ENCODE assay signal across 8 mouse cellular contexts in the genomic region with DNA sequence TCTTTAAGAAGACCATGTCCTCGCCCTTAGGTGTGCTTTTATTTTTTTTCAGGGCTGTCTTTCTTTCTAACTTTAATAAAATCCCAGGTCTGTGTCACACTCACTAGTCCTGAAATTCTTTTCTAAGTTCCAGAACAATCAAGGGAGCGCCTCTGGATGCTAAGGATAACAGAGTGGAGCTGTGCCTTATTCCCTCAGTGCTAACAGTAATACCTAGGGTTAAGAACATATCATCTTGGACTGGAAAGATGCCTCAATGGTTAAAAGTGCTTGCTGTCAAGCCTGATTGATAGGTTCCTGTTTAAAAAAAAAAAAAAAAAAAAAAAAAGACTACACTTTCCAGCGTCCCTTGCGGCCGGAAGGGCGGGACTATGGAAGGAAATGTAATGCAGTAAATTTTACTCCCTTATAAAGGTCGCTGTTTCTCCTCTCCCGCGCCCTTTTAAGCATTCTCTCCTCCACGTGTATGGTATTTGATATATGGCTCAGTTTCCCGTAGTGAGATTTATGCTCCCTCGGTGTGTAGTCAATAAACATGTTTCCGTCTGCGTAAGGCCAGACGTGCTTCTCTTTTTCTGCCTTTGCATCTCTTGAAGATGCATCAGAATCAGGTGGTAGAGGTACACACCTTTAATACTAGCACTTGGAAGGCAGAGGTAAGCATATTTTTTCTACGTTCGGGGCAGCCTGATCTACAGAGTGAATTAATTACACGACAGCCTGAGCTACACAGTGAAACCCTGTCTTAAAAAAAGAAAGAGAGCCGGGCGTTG. TPM values are rescaled to one million over a fixed set of nuclear protein-coding genes. Genes with fewer than 3 reads are reported as not detected.
DNase-seq lines count a peak whose midpoint lies in the region; ATAC-seq and TF ChIP-seq lines count a peak whose summit lies in the region.

No protein-coding gene starts in this region.

- no peak for TF ChIP-seq CTCF in bone marrow macrophage, adult 2 months (IDR thresholded peaks at IDR 0.05; ENCODE audit: low read depth, low read length)
- no peak for TF ChIP-seq CTCF in embryonic fibroblast, embryonic 13.5 days (IDR thresholded peaks at IDR 0.05; ENCODE audit: borderline replicate concordance, insufficient read depth, low read length)
- no peak for TF ChIP-seq CTCF in testis, adult 2 months (IDR thresholded peaks at IDR 0.05; ENCODE audit: control insufficient read depth, insufficient read depth, insufficient replicate concordance, low read depth, low read length)

- TF ChIP-seq POLR2A in bone marrow macrophage, adult 2 months (IDR thresholded peaks at IDR 0.05; ENCODE audit: borderline replicate concordance, low read depth, low read length), result no peak
- peak; percentile 70 for TF ChIP-seq POLR2A in embryonic fibroblast, embryonic 13.5 days (IDR thresholded peaks at IDR 0.05; ENCODE audit: low read depth, low read length)
- no peak for TF ChIP-seq POLR2A in testis, adult 2 months (IDR thresholded peaks at IDR 0.05; ENCODE audit: control insufficient read depth, low read depth, low read length)

- peak overlapping the region; percentile 78 for H3K4me3 ChIP-seq in bone marrow macrophage, adult 2 months (ENCODE audit: insufficient read depth, low read length)
- peak overlapping the region; percentile 77 for H3K4me3 ChIP-seq in embryonic fibroblast, embryonic 13.5 days (ENCODE audit: insufficient read depth, low read length)
- H3K4me3 ChIP-seq in heart, embryonic 15.5 days, result peak overlapping the region; percentile 54
- H3K4me3 ChIP-seq in liver, embryonic 15.5 days (replicated peaks), result peak overlapping the region; percentile 69
- H3K4me3 ChIP-seq in neural tube, embryonic 11.5 days (ENCODE audit: low read depth, low read length), result peak overlapping the region; percentile 47
- peak overlapping the region; percentile 91 for H3K4me3 ChIP-seq in testis, adult 2 months (ENCODE audit: control insufficient read depth, low read depth, low read length)

- H3K4me2 ChIP-seq in heart, embryonic 15.5 days, result peak overlapping the region; percentile 62
- H3K4me2 ChIP-seq in liver, embryonic 15.5 days, result peak overlapping the region; percentile 65
- peak overlapping the region; percentile 35 for H3K4me2 ChIP-seq in neural tube, embryonic 11.5 days (ENCODE audit: low read depth)

- H3K36me3 ChIP-seq in heart, embryonic 15.5 days, result no peaks in the 10 kb centered on the region
- no peaks in the 10 kb centered on the region for H3K36me3 ChIP-seq in liver, embryonic 15.5 days (replicated peaks)
- no peaks in the 10 kb centered on the region for H3K36me3 ChIP-seq in neural tube, embryonic 11.5 days (ENCODE audit: control insufficient read depth, insufficient read depth, low read length)
- H3K36me3 ChIP-seq in testis, adult 2 months (ENCODE audit: control insufficient read depth, insufficient read depth, low read length), result no peaks in the 10 kb centered on the region

- 15% methylated on average over 20 of the region's 20 CpGs for WGBS in heart, embryonic 15.5 days
- WGBS in liver, embryonic 15.5 days (ENCODE audit: insufficient replicate concordance), result 12% methylated on average over 20 of the region's 20 CpGs
- 16% methylated on average over 20 of the region's 20 CpGs for WGBS in neural tube, embryonic 11.5 days

- peaks cover 16% of the 10 kb centered on the region for H3K4me1 ChIP-seq in bone marrow macrophage, adult 2 months (ENCODE audit: control insufficient read depth, insufficient read depth, low read length)
- peaks cover 3% of the 10 kb centered on the region; the same call in 1 of the 2 replicates for H3K4me1 ChIP-seq in embryonic fibroblast, embryonic 13.5 days (ENCODE audit: control insufficient read depth, insufficient read depth, low read length)
- H3K4me1 ChIP-seq in heart, embryonic 15.5 days (replicated peaks), result peaks cover 6% of the 10 kb centered on the region
- H3K4me1 ChIP-seq in liver, embryonic 15.5 days (replicated peaks), result peaks cover 13% of the 10 kb centered on the region
- H3K4me1 ChIP-seq in neural tube, embryonic 11.5 days (ENCODE audit: control insufficient read depth, insufficient read depth, low read length), result no peaks in the 10 kb centered on the region
- peaks cover 3% of the 10 kb centered on the region for H3K4me1 ChIP-seq in testis, adult 2 months (ENCODE audit: control insufficient read depth, insufficient read depth, low read length)

- peak overlapping the region; percentile 42 for H3K9ac ChIP-seq in heart, embryonic 15.5 days
- peak overlapping the region; percentile 63 for H3K9ac ChIP-seq in liver, embryonic 15.5 days
- peak overlapping the region; percentile 62 for H3K9ac ChIP-seq in neural tube, embryonic 11.5 days (ENCODE audit: low read length)

- H3K9me3 ChIP-seq in heart, embryonic 15.5 days (replicated peaks), result no peaks in the 10 kb centered on the region
- no peaks in the 10 kb centered on the region for H3K9me3 ChIP-seq in liver, embryonic 15.5 days (replicated peaks)
- H3K9me3 ChIP-seq in neural tube, embryonic 11.5 days (ENCODE audit: control insufficient read depth, low read length), result no peaks in the 10 kb centered on the region

- peak; percentile 82 for DNase-seq in CD4-positive, CD25-positive, alpha-beta regulatory T cell, adult 2 months (ENCODE audit: low read depth, low spot score)
- DNase-seq in kidney, postnatal 25 days, result peak; percentile 74 to 78
- DNase-seq in neural tube, embryonic 11.5 days (ENCODE audit: low spot score), result peak; percentile 71

- H3K27ac ChIP-seq in bone marrow macrophage, adult 2 months (ENCODE audit: insufficient read depth, low read depth, low read length), result peak overlapping the region; percentile 26
- H3K27ac ChIP-seq in embryonic fibroblast, embryonic 13.5 days (ENCODE audit: insufficient read depth, low read length), result peak overlapping the region; percentile 17; the same call in 1 of the 2 replicates
- peak overlapping the region; percentile 29; the same call in 1 of the 2 replicates for H3K27ac ChIP-seq in heart, embryonic 15.5 days
- peak overlapping the region; percentile 67 for H3K27ac ChIP-seq in liver, embryonic 15.5 days (replicated peaks)
- H3K27ac ChIP-seq in neural tube, embryonic 11.5 days (ENCODE audit: low read depth, low read length), result no peak overlapping the region
- H3K27ac ChIP-seq in testis, adult 2 months (ENCODE audit: control insufficient read depth, insufficient read depth, low read depth, low read length), result 0 out of 2 replicates have a peak overlapping the region, but pooled peaks have one; percentile 49

- ATAC-seq in heart, embryonic 15.5 days (replicated peaks; ENCODE audit: insufficient number of reproducible peaks, insufficient read depth, low FRiP score, low read depth), result no peak
- peak; percentile 44; the same call in 1 of the 2 replicates for ATAC-seq in liver, embryonic 15.5 days (ENCODE audit: insufficient read depth)
- peak; percentile 65; the same call in 1 of the 2 replicates for ATAC-seq in neural tube, embryonic 11.5 days (ENCODE audit: insufficient read depth, low FRiP score, low TSS enrichment)

- no peaks in the 10 kb centered on the region for H3K27me3 ChIP-seq in heart, embryonic 15.5 days
- no peaks in the 10 kb centered on the region for H3K27me3 ChIP-seq in liver, embryonic 15.5 days
- H3K27me3 ChIP-seq in neural tube, embryonic 11.5 days (ENCODE audit: control insufficient read depth, insufficient read depth, low read length), result no peaks in the 10 kb centered on the region
- H3K27me3 ChIP-seq in testis, adult 2 months (ENCODE audit: control insufficient read depth, insufficient read depth, low read length), result no peaks in the 10 kb centered on the region

RNA-seq across cellular contexts. Expression of a gene that starts 14.1 kb away (rescaled TPM):
- 73.2 and 80.4 TPM in 2 replicates for polyA plus RNA-seq in bone marrow macrophage, adult 2 months (2012; ENCODE audit: insufficient read depth, insufficient read length, missing spikeins)
- 8.0 and 15.4 TPM in 2 replicates for polyA plus RNA-seq in embryonic fibroblast, embryonic 13.5 days (2011; ENCODE audit: insufficient read length, low read depth, missing spikeins)
- 19.1 and 20.2 TPM in 2 replicates for polyA plus RNA-seq in heart, embryonic 15.5 days (2015; fragmentation: Nextera tagmentation; extraction: Ambion mirVana)
- polyA plus RNA-seq in liver, embryonic 15.5 days (2015; fragmentation: Nextera tagmentation; extraction: Ambion mirVana), result 7.8 and 8.9 TPM in 2 replicates
- 26.0 and 32.5 TPM in 2 replicates for polyA plus RNA-seq in neural tube, embryonic 11.5 days (2014; fragmentation: Nextera tagmentation; extraction: Ambion mirVana)
- polyA plus RNA-seq in testis, adult 2 months (2012; rRNA removed), result 1.6 and 2.3 TPM in 2 replicates
